Mouse (Mus musculus): Measurements from ENCODE around the gene Ankra2. TPM values are rescaled to one million over a fixed set of nuclear protein-coding genes. Genes with fewer than 3 reads are reported as not detected.

The Ankra2 gene
- total RNA-seq (2021), result 10 to 100 TPM; 44.6 to 45.9 TPM
- long read RNA-seq, experiment 1, transcript Ankra2-201 (9 exons, 1,755 nt), result major isoform, 26 of 61 reads
- long read RNA-seq, experiment 1, transcript Ankra2-208 (8 exons, 1,476 nt), result minor isoform, 10 of 61 reads
- long read RNA-seq, experiment 1, partial matches to known transcripts, result 10 of 61 reads
- long read RNA-seq, experiment 1, other reads (novel, unspliced or antisense), result 8 of 61 reads
- long read RNA-seq, experiment 2, transcript Ankra2-203 (8 exons, 2,328 nt), result minor isoform, 5 of 53 reads
- long read RNA-seq, experiment 2, transcript Ankra2-201 (9 exons, 1,755 nt), result major isoform, 26 of 53 reads
- long read RNA-seq, experiment 2, partial matches to known transcripts, result 13 of 53 reads
- long read RNA-seq, experiment 2, other reads (novel, unspliced or antisense), result 4 of 53 reads

GRCm38 (mm10) chr13:98262636-98263457, at the start of gene Ankra2, which contains the start of gene Utp15:
Gene Ankra2 (plus strand): TSS chr13:98263074.
Gene Utp15 (minus strand): TSS chr13:98263041.
- peak; percentile 97 to 98 for DNase-seq (ENCODE audit: low spot score in 2 of 2)

- peak; percentile 13 to 15 for DNase-seq (ENCODE audit: low spot score in 2 of 2)
These were observed 40.0 kb upstream of the Ankra2 start for GRCm38 (mm10) chr13:98222848-98223247.

- no peak for DNase-seq (ENCODE audit: low spot score in 2 of 2)
These were observed 36.6 kb upstream of the Ankra2 start for GRCm38 (mm10) chr13:98226225-98226624.

- DNase-seq (ENCODE audit: low spot score in 2 of 2), result no peak
These were observed 32.4 kb upstream of the Ankra2 start for GRCm38 (mm10) chr13:98230511-98230910.

GRCm38 (mm10) chr13:98235451-98235850, 27.4 kb upstream of the Ankra2 start:
- no peak for DNase-seq (ENCODE audit: low spot score in 2 of 2)

- peak; percentile 73 to 87 for DNase-seq (ENCODE audit: low spot score in 2 of 2)
These were observed 22.8 kb upstream of the Ankra2 start for GRCm38 (mm10) chr13:98239978-98240641.

- no peak for DNase-seq (ENCODE audit: low spot score in 2 of 2)
These were observed 21.2 kb upstream of the Ankra2 start for GRCm38 (mm10) chr13:98241531-98242282.

GRCm38 (mm10) chr13:98244571-98245350, 18.1 kb upstream of the Ankra2 start:
- DNase-seq (ENCODE audit: low spot score in 2 of 2), result no peak

- DNase-seq (ENCODE audit: low spot score in 2 of 2), result no peak
These were observed 17.5 kb upstream of the Ankra2 start for GRCm38 (mm10) chr13:98245386-98245785.

- no peak for DNase-seq (ENCODE audit: low spot score in 2 of 2)
These were observed 13.3 kb upstream of the Ankra2 start for GRCm38 (mm10) chr13:98249594-98249993.

GRCm38 (mm10) chr13:98254921-98255320, 8.0 kb upstream of the Ankra2 start:
- DNase-seq (ENCODE audit: low spot score in 2 of 2), result peak; percentile 44 to 78

GRCm38 (mm10) chr13:98263458-98263987, 649 bp downstream of the Ankra2 start:
- no peak for DNase-seq (ENCODE audit: low spot score in 2 of 2)

GRCm38 (mm10) chr13:98264111-98264510, 1.2 kb downstream of the Ankra2 start:
- no peak for DNase-seq (ENCODE audit: low spot score in 2 of 2)

- DNase-seq (ENCODE audit: low spot score in 2 of 2), result no peak
These were observed 11.1 kb downstream of the Ankra2 start for GRCm38 (mm10) chr13:98274023-98274422.

GRCm38 (mm10) chr13:98275646-98276045, 12.8 kb downstream of the Ankra2 start:
- DNase-seq (ENCODE audit: low spot score in 2 of 2), result no peak

- DNase-seq (ENCODE audit: low spot score in 2 of 2), result no peak
These were observed 13.4 kb downstream of the Ankra2 start for GRCm38 (mm10) chr13:98276253-98276652.

- DNase-seq (ENCODE audit: low spot score in 2 of 2), result no peak
These were observed 14.6 kb downstream of the Ankra2 start for GRCm38 (mm10) chr13:98277501-98277900.

GRCm38 (mm10) chr13:98279686-98280085, 16.8 kb downstream of the Ankra2 start, which contains the start of gene Gm21976:
Gene Gm21976 (plus strand): TSS chr13:98279887.
- no peak for DNase-seq (ENCODE audit: low spot score in 2 of 2)

GRCm38 (mm10) chr13:98280990-98281650, 18.2 kb downstream of the Ankra2 start:
- no peak for DNase-seq (ENCODE audit: low spot score in 2 of 2)
